Mouse (Mus musculus) cortical plate, adult 2 months (tissue): Measurements from ENCODE around the gene Wdr72.

Source experiments
- CTCF ChIP-seq: fragments of 200-500 bp; IDR thresholded peaks from 2 replicates; pipeline ENCODE4 v1.5.1; 2011; ENCODE audit warnings: mild to moderate bottlenecking, control low read depth, low read length; ENCODE audit not compliant: insufficient read depth; ENCODE audit errors: extremely low read depth
- POLR2A ChIP-seq: fragments of 200-500 bp; IDR thresholded peaks from 2 replicates; pipeline ENCODE4 v1.6.1; 2011; ENCODE audit warnings: mild to moderate bottlenecking, low read length, control low read depth; ENCODE audit not compliant: insufficient read depth; ENCODE audit errors: extremely low read depth

DNA sequence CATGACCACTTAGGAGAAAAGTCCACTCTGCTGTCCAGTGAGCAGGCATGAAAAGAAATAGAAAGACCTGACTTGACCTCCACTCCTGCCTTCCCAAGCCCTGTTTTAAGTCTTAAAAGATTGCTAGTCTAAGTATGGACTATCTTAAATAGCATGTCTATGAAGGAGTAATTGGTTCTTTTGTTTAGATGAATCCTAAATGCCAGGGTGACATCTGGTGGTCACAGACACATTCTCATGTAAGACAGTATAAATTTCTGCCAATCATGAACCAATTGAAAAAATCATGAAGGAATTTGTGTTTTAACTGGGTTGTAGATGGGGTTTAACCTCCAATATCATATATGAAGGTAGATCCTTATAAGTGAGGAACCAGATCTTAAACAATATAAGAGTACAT is 31.7 kb upstream of the Wdr72 start:
- TF ChIP-seq CTCF (no peak), POLR2A (no peak)
